Mouse (Mus musculus) ovary, adult 18-20 months (tissue): Measurements from ENCODE around the gene Pak7.

Source experiments
- DNase-seq: peaks from one replicate; pipeline ENCODE4 v3.0.0; 2022; ENCODE audit warnings: low spot score, mixed read lengths

Gene Pak7

DNA sequence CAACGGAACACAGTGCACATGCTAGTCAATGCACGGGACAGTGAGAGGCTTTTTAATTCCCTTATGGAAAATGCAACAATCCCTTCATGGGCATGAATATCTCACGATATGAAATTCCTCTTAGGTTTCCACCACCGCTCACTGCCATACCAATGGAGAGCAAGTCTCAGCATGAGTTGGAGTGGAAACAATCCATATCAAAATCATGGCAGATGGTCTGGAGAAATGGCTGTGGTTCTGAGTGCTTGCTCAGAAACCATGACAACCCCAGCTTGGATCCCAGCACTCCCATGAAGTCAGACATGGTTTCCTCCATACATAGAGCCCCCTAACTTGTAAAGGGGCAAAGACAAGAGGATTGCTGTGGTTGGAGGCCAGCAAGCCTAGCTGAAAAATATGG, 339.3 kb downstream of the Pak7 start:
- DNase-seq = no peak
